Mouse (Mus musculus) regulatory T cell (primary cell): ENCODE data around the gene Tmem100.

Experiments used
- in situ Hi-C: fragments of 300-600 bp; cut with MboI, MseI; formaldehyde crosslinking; loops from one replicate; pipeline ENCODE4 v1.15.1; 2025; ENCODE audit warnings: high pct_unique_total_duplicates

Gene Tmem100

GRCm38 (mm10) chr11:90059241-90059640 lies 29.1 kb downstream of the Tmem100 start:
- in situ Hi-C loops: no loop called here

GRCm38 (mm10) chr11:90062657-90063056 lies 32.5 kb downstream of the Tmem100 start:
- in situ Hi-C loops: no loop called here

GRCm38 (mm10) chr11:90066405-90067250 lies 36.5 kb downstream of the Tmem100 start:
- in situ Hi-C loops: no loop called here

- in situ Hi-C loops: no loop called here
These were observed 41.6 kb downstream of the Tmem100 start for GRCm38 (mm10) chr11:90071747-90072146.

- in situ Hi-C loops: no loop called here
These were observed 43.1 kb downstream of the Tmem100 start for GRCm38 (mm10) chr11:90073201-90073600.

- in situ Hi-C loops: no loop called here
These were observed 46.5 kb downstream of the Tmem100 start for GRCm38 (mm10) chr11:90076666-90077065.

GRCm38 (mm10) chr11:90080678-90081267 lies 50.6 kb downstream of the Tmem100 start:
- in situ Hi-C loops: no loop called here

- in situ Hi-C loops: no loop called here
These were observed 51.9 kb downstream of the Tmem100 start for GRCm38 (mm10) chr11:90081820-90082596.

GRCm38 (mm10) chr11:90083042-90083441 lies 52.9 kb downstream of the Tmem100 start:
- in situ Hi-C loops: no loop called here

- in situ Hi-C loops: no loop called here
These were observed 54.0 kb downstream of the Tmem100 start for GRCm38 (mm10) chr11:90084166-90084565.
